Mouse (Mus musculus): Measurements from ENCODE around the gene Shpk.
A peak's percentile ranks its signal among the peaks of the same experiment; 100 is the strongest.

DNA sequence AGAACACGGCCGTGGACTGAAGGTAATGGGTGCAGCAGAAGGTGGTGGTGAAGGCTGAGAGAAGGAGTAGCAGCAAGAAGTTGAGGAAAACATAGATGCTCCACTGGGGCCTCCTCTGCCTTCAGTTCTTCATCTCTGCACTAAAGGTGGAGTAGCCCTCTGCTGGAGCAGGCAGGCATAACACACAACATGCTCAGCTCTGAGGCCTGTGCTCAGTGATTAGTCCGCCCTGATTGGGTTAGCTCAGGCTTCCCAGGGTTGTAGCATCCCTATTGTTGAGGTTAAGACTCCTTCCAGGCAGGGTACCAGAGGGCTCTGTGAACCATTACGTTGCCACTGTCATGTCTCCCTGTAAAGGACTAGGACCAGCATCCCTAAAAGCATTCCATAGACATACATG is 30.0 kb upstream of the Shpk start:
- TF ChIP-seq ZC3H11A (IDR thresholded peaks at IDR 0.05; ENCODE audit: borderline replicate concordance, low read depth, low read length): 0 out of 2 replicates have a peak, but pooled peaks have one; percentile 42
- TF ChIP-seq CHD2 (IDR thresholded peaks at IDR 0.05; ENCODE audit: low read depth, low read length): no peak

Data from ES-E14 (cell line).